Mouse (Mus musculus) liver, embryonic 14.5 days (tissue): ENCODE data around the gene Psmg3.

Source experiments
- CTCF ChIP-seq: IDR thresholded peaks from 2 replicates; pipeline ENCODE4 v1.5.1; 2016; ENCODE audit warnings: antibody characterized with exemption, low read depth, control low read depth
- EP300 ChIP-seq: IDR thresholded peaks from 2 replicates; pipeline ENCODE4 v1.6.1; 2016; ENCODE audit warnings: antibody characterized with exemption, low read depth

DNA sequence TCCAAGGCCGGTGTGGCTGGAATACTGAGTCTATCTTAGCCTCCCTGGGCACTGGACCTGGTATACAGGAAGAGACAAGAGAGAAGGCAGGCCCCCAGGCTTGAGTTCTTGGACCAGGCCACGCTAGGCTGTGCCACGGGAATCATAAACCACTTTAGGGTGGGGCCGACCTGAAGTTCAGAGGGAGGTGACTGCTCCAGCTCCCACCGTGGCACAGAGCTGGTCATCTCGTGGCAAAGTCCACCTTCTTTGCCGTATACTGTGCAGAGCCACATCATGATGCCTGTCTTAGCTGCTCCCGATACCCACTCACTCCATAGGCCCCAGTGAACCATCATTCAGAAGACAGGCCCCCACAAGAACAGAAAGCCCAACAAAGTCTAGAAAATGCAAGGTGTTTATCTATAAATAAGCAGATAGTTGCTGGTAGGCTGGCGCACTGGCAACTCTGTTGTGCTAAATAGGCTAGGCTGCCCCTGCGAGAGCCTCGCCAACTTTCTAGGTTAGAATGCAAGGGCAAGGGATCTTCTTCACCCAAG, 22.0 kb downstream of the Psmg3 start:
- no peak for TF ChIP-seq CTCF
- peak; percentile 41; the same call in 1 of the 2 replicates for TF ChIP-seq EP300
